Mouse (Mus musculus): ENCODE measurements around the gene Tmem160.

DNA sequence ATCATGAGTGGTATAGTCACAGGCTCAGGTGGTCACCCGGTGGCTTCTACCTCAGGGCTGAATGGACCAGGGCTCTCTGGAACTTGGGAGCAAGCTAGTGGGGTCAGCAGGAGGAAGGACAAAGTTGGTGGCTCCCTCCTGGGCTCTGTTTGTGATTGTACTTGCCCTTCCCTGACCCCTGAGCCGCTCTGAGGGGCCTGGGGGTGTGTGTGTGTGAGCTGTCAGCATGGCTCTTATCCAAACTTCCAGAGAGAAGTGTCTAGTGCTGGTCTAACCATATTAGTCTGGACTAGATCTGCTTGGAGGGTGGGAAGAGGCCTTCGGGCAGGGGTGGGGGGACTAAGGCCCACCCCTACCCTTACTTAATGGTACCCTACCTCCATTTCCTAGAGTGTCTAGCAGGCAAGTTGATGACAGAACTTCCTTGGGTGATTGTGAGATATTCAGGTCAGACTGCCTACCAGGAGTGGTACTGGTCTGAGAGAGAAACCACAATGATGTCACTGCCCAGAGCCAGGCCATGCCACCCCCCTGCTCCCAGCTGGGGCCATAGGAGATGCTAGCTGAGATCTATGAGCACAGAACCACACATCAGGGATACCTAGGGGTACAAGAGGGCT is 19.1 kb upstream of the Tmem160 start:
- TF ChIP-seq GATA1 (IDR thresholded peaks at IDR 0.05; ENCODE audit: borderline replicate concordance, low read length) (no peak), FLI1 (IDR thresholded peaks at IDR 0.05; ENCODE audit: low read length) (no peak)

Measured in megakaryocyte, embryonic 14.5 days (primary cell).